10 mouse cellular contexts compared by ENCODE assay signal in the genomic region with DNA sequence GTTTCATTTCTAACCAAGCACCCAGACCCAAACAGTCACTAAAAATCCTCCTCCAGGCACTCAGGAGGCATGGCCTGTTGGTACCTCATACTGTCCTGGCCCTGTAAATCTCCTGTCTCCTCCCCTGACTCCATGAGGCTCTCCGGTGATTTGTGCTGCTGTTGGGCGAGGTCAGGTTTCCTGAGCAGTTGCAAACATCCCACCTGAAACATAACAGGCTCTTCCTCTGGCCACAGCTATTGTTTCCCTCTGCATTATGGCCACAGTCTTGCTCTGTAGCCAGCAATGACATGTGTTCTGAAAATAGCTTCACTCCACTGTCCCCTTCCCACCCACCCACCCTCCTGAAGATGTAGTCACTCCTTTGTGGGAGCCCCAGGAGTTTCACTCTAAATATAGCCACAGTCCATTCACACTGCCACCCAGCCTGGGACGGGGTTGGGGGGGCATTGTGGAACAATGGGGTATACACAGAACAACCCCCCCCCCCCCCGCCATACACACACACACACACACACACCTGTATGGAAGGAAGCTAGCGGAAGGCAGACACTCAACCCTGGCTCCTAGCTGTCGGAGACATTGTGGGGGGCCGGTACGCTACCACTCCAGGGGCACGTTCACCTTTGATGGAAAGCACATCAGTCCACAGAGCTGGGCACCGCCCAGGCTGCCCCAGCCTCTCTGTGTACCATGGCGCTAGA. TPM values are rescaled to one million over a fixed set of nuclear protein-coding genes. Genes with fewer than 3 reads are reported as not detected.
DNase-seq lines count a peak whose midpoint lies in the region; ATAC-seq and TF ChIP-seq lines count a peak whose summit lies in the region.
"Had no signal": no experiment of that assay in that cellular context is flagged by ENCODE, and none has a peak within 500 bp of the region (broad histone marks: within the 10 kb centered on the region; RNA-seq: fewer than 3 reads in every experiment).

No protein-coding gene starts in this region.

- 61% methylated on average over 11 of the region's 11 CpGs for WGBS in kidney, postnatal 0 days
- 84% methylated on average over 10 of the region's 11 CpGs for WGBS in embryonic facial prominence, embryonic 14.5 days
- WGBS in midbrain, embryonic 13.5 days, result 96% methylated on average over 10 of the region's 11 CpGs

- no peak for TF ChIP-seq CTCF in kidney, postnatal 0 days (IDR thresholded peaks at IDR 0.05; ENCODE audit: low read depth)

- intact Hi-C loops in heart, postnatal 25 days (cut with DNase I), result no loop called here

- H3K9ac ChIP-seq in kidney, postnatal 0 days (ENCODE audit: low read depth, low read length), result no peak overlapping the region
- no peak overlapping the region for H3K9ac ChIP-seq in embryonic facial prominence, embryonic 14.5 days (ENCODE audit: low read depth, low read length)
- no peak overlapping the region for H3K9ac ChIP-seq in midbrain, embryonic 13.5 days (replicated peaks)

- no peak overlapping the region for H3K4me3 ChIP-seq in kidney, postnatal 0 days (replicated peaks; ENCODE audit: low read depth, low read length)
- no peak overlapping the region for H3K4me3 ChIP-seq in embryonic facial prominence, embryonic 14.5 days (ENCODE audit: low read depth, low read length)
- no peak overlapping the region for H3K4me3 ChIP-seq in midbrain, embryonic 13.5 days (replicated peaks)

- peak overlapping the region; percentile 81 for H3K27ac ChIP-seq in kidney, postnatal 0 days
- H3K27ac ChIP-seq in embryonic facial prominence, embryonic 14.5 days (replicated peaks; ENCODE audit: low read depth, low read length), result peak overlapping the region; percentile 85
- peak overlapping the region; percentile 79; the same call in 1 of the 2 replicates for H3K27ac ChIP-seq in midbrain, embryonic 13.5 days

- H3K4me1 ChIP-seq in kidney, postnatal 0 days (replicated peaks; ENCODE audit: insufficient read depth, low read length), result peaks cover 16% of the 10 kb centered on the region; the same call in 1 of the 2 replicates
- peaks cover 21% of the 10 kb centered on the region for H3K4me1 ChIP-seq in embryonic facial prominence, embryonic 14.5 days (ENCODE audit: control insufficient read depth, insufficient read depth, low read length)
- peaks cover 15% of the 10 kb centered on the region for H3K4me1 ChIP-seq in midbrain, embryonic 13.5 days (replicated peaks)

- DNase-seq in kidney, postnatal 0 days (ENCODE audit: low spot score), result peak; percentile 62
- DNase-seq in kidney, adult 11 months, result no peak
- no peak for DNase-seq in embryonic facial prominence, embryonic 14.5 days (ENCODE audit: low spot score)
- DNase-seq in heart, postnatal 25 days (ENCODE audit: low spot score), result peak; percentile 25
- no peak for DNase-seq in adrenal gland, adult 2 months
- no peak for DNase-seq in cerebellum, adult 18-20 months
- DNase-seq: thymus, postnatal 4 days had no signal

- no peaks in the 10 kb centered on the region for H3K9me3 ChIP-seq in kidney, postnatal 0 days (replicated peaks; ENCODE audit: low read length)
- H3K9me3 ChIP-seq in embryonic facial prominence, embryonic 14.5 days (ENCODE audit: control insufficient read depth, low read length), result no peaks in the 10 kb centered on the region
- H3K9me3 ChIP-seq in midbrain, embryonic 13.5 days, result no peaks in the 10 kb centered on the region

- H3K4me2 ChIP-seq in kidney, postnatal 0 days (ENCODE audit: low read length), result no peak overlapping the region
- H3K4me2 ChIP-seq in embryonic facial prominence, embryonic 14.5 days (ENCODE audit: low read depth, low read length), result no peak overlapping the region
- no peak overlapping the region for H3K4me2 ChIP-seq in midbrain, embryonic 13.5 days (replicated peaks)

- H3K27me3 ChIP-seq in kidney, postnatal 0 days (ENCODE audit: insufficient read depth, low read length), result no peaks in the 10 kb centered on the region
- H3K27me3 ChIP-seq in embryonic facial prominence, embryonic 14.5 days (replicated peaks; ENCODE audit: control insufficient read depth, insufficient read depth, low read length), result no peaks in the 10 kb centered on the region
- no peaks in the 10 kb centered on the region for H3K27me3 ChIP-seq in midbrain, embryonic 13.5 days
- H3K27me3 ChIP-seq: CH12.LX had no signal

- 0 out of 2 replicates have a peak, but pooled peaks have one; percentile 9 for ATAC-seq in kidney, postnatal 0 days (replicated peaks; ENCODE audit: low FRiP score, low read depth)
- ATAC-seq in embryonic facial prominence, embryonic 14.5 days (ENCODE audit: low read depth), result no peak
- no peak for ATAC-seq in midbrain, embryonic 13.5 days
- ATAC-seq in erythroblast, adult 5-6 weeks (replicated peaks; ENCODE audit: low FRiP score, poor library complexity, severe bottlenecking), result no peak

- peaks cover 23% of the 10 kb centered on the region for H3K36me3 ChIP-seq in kidney, postnatal 0 days (ENCODE audit: insufficient read depth, low read length)
- H3K36me3 ChIP-seq in embryonic facial prominence, embryonic 14.5 days (ENCODE audit: control insufficient read depth, insufficient read depth, low read length), result peaks cover 41% of the 10 kb centered on the region
- H3K36me3 ChIP-seq in midbrain, embryonic 13.5 days, result peaks cover 43% of the 10 kb centered on the region

RNA-seq across cellular contexts. Expression of gene Hic1, which starts 20.8 kb away (rescaled TPM):
- 18.5 and 26.9 TPM in 2 replicates for polyA plus RNA-seq in kidney, postnatal 0 days (2015; fragmentation: Nextera tagmentation; extraction: Ambion mirVana)
- 13.1 and 17.8 TPM in 2 replicates for polyA plus RNA-seq in embryonic facial prominence, embryonic 14.5 days (2014; fragmentation: Nextera tagmentation; extraction: Ambion mirVana)
- total RNA-seq in heart, postnatal 25 days (2021), result 10 to 100 TPM; 15.3 to 19.2 TPM
- polyA plus RNA-seq in midbrain, embryonic 13.5 days (2015; fragmentation: Nextera tagmentation; extraction: Ambion mirVana), result 1.2 and 2.4 TPM in 2 replicates
- total RNA-seq in erythroblast, adult 5-6 weeks (2015; ENCODE audit: low replicate concordance), result not detected in 2 replicates
- not detected in 2 replicates for total RNA-seq in erythroblast, adult 5-6 weeks (2017; ENCODE audit: low replicate concordance)
- 10 to 100 TPM in 1 of 2 experiments, 1 to 10 TPM in 1; 7.5 to 15.4 TPM for total RNA-seq in adrenal gland, adult 2 months (2021)
- polyA plus RNA-seq in adrenal gland, adult 2 months (2012; rRNA removed), result 25.9 and 26.9 TPM in 2 replicates

RNA-seq across cellular contexts. Expression of gene Ovca2, which starts 30.2 kb away (rescaled TPM):
- polyA plus RNA-seq in kidney, postnatal 0 days (2015; fragmentation: Nextera tagmentation; extraction: Ambion mirVana), result 26.6 and 28.3 TPM in 2 replicates
- 23.1 and 26.5 TPM in 2 replicates for polyA plus RNA-seq in embryonic facial prominence, embryonic 14.5 days (2014; fragmentation: Nextera tagmentation; extraction: Ambion mirVana)
- 1 to 10 TPM; 6.0 to 6.1 TPM for total RNA-seq in heart, postnatal 25 days (2021)
- polyA plus RNA-seq in midbrain, embryonic 13.5 days (2015; fragmentation: Nextera tagmentation; extraction: Ambion mirVana), result 19.8 and 22.4 TPM in 2 replicates
- 1.9 and 6.7 TPM in 2 replicates for total RNA-seq in erythroblast, adult 5-6 weeks (2015; ENCODE audit: low replicate concordance)
- 4.6 and 5.7 TPM in 2 replicates for total RNA-seq in erythroblast, adult 5-6 weeks (2017; ENCODE audit: low replicate concordance)
- 10 to 100 TPM; 20.4 to 26.5 TPM for total RNA-seq in adrenal gland, adult 2 months (2021)
- 7.0 and 7.4 TPM in 2 replicates for polyA plus RNA-seq in adrenal gland, adult 2 months (2012; rRNA removed)

RNA-seq across cellular contexts. Expression of gene Dph1, which starts 42.6 kb away (rescaled TPM):
- 26.3 TPM in 2 replicates for polyA plus RNA-seq in kidney, postnatal 0 days (2015; fragmentation: Nextera tagmentation; extraction: Ambion mirVana)
- polyA plus RNA-seq in embryonic facial prominence, embryonic 14.5 days (2014; fragmentation: Nextera tagmentation; extraction: Ambion mirVana), result 22.5 and 23.8 TPM in 2 replicates
- 1 to 10 TPM; 7.4 to 9.0 TPM for total RNA-seq in heart, postnatal 25 days (2021)
- 14.9 and 15.4 TPM in 2 replicates for polyA plus RNA-seq in midbrain, embryonic 13.5 days (2015; fragmentation: Nextera tagmentation; extraction: Ambion mirVana)
- 0.58 and 4.2 TPM in 2 replicates for total RNA-seq in erythroblast, adult 5-6 weeks (2015; ENCODE audit: low replicate concordance)
- total RNA-seq in erythroblast, adult 5-6 weeks (2017; ENCODE audit: low replicate concordance), result 3.6 and 4.5 TPM in 2 replicates
- total RNA-seq in adrenal gland, adult 2 months (2021), result 10 to 100 TPM; 32.3 to 37.4 TPM
- 72.0 and 87.5 TPM in 2 replicates for polyA plus RNA-seq in adrenal gland, adult 2 months (2012; rRNA removed)

RNA-seq across cellular contexts. Expression of gene Rtn4rl1, which starts 45.1 kb away (rescaled TPM):
- polyA plus RNA-seq in kidney, postnatal 0 days (2015; fragmentation: Nextera tagmentation; extraction: Ambion mirVana), result 4.2 and 4.6 TPM in 2 replicates
- polyA plus RNA-seq in embryonic facial prominence, embryonic 14.5 days (2014; fragmentation: Nextera tagmentation; extraction: Ambion mirVana), result 4.9 TPM in 2 replicates
- total RNA-seq in heart, postnatal 25 days (2021), result 1 to 10 TPM; 9.7 to 9.8 TPM
- 12.4 and 12.7 TPM in 2 replicates for polyA plus RNA-seq in midbrain, embryonic 13.5 days (2015; fragmentation: Nextera tagmentation; extraction: Ambion mirVana)
- not detected in 2 replicates for total RNA-seq in erythroblast, adult 5-6 weeks (2015; ENCODE audit: low replicate concordance)
- total RNA-seq in erythroblast, adult 5-6 weeks (2017; ENCODE audit: low replicate concordance), result not detected in 2 replicates
- 10 to 100 TPM; 29.2 to 58.9 TPM for total RNA-seq in adrenal gland, adult 2 months (2021)
- polyA plus RNA-seq in adrenal gland, adult 2 months (2012; rRNA removed), result 48.1 and 62.9 TPM in 2 replicates

Comparison
In these comparisons a context has a peak if more than half of its experiments do, and no peak if none do; other contexts are left out.
1. DNase-seq: peak in kidney, postnatal 0 days (single experiment) and heart, postnatal 25 days (single experiment); none in kidney, adult 11 months (single experiment), embryonic facial prominence, embryonic 14.5 days (single experiment), adrenal gland, adult 2 months (single experiment) and cerebellum, adult 18-20 months (0 of 2).
2. Peak in every context shown above with its lines, with median percentiles within 50 percentile points of each other: H3K27ac ChIP-seq.